Mouse (Mus musculus): ENCODE data around the gene Mettl21e.

GRCm38 (mm10) chr1:44235311-44235710 lies 16.6 kb upstream of the Mettl21e start:
- no peak for TF ChIP-seq POLR2A (IDR thresholded peaks at IDR 0.05; ENCODE audit: borderline replicate concordance, insufficient read depth, low read length)
- no peak for TF ChIP-seq CTCF (IDR thresholded peaks at IDR 0.05; ENCODE audit: borderline replicate concordance, insufficient read depth, low read depth, low read length)

Measured in cerebellum, adult 2 months (tissue).